Mouse (Mus musculus) stomach, embryonic 15.5 days (tissue): Measurements from ENCODE around the gene Hyal1. TPM values are rescaled to one million over a fixed set of nuclear protein-coding genes. Genes with fewer than 3 reads are reported as not detected.

Experiments used
- ATAC-seq: fragments of 200-750 bp; cut with Nextera tagmentation; 2 replicates; pipeline ENCODE4 v1.8.0; 2017; ENCODE audit warnings: low read depth, moderate number of reproducible peaks, moderate TSS enrichment; ENCODE audit not compliant: insufficient read depth, low FRiP score
- H3K27ac ChIP-seq: fragments of 300-500 bp; sonication (generic); 2 replicates; pipeline ENCODE4 v1.5.1; 2015; ENCODE audit warnings: mild to moderate bottlenecking, inconsistent platforms
- H3K27me3 ChIP-seq: fragments of 300-500 bp; sonication (generic); replicated peaks from 2 replicates; pipeline ENCODE4 v1.6.1; 2015; ENCODE audit warnings: inconsistent platforms
- H3K36me3 ChIP-seq: fragments of 300-500 bp; sonication (generic); 2 replicates; pipeline ENCODE4 v1.6.1; 2015; ENCODE audit warnings: inconsistent platforms
- H3K4me1 ChIP-seq: fragments of 300-500 bp; sonication (generic); 2 replicates; pipeline ENCODE4 v1.6.1; 2015; ENCODE audit warnings: inconsistent platforms
- H3K4me2 ChIP-seq: fragments of 300-500 bp; sonication (generic); 2 replicates; pipeline ENCODE4 v1.6.1; 2015; ENCODE audit warnings: mild to moderate bottlenecking, inconsistent platforms
- H3K4me3 ChIP-seq: fragments of 300-500 bp; sonication (generic); replicated peaks from 2 replicates; pipeline ENCODE4 v1.5.1; 2015; ENCODE audit warnings: inconsistent platforms
- H3K9ac ChIP-seq: fragments of 300-500 bp; sonication (generic); 2 replicates; pipeline ENCODE4 v1.6.1; 2015; ENCODE audit warnings: inconsistent platforms
- H3K9me3 ChIP-seq: fragments of 300-500 bp; sonication (generic); 2 replicates; pipeline ENCODE4 v1.6.1; 2016; ENCODE audit warnings: inconsistent platforms
- WGBS: fragments of 180-500 bp; shearing (Covaris S2); methylation state at CpG from one replicate; pipeline ENCODE4 v1.1.7; 2015; 5-methylcytosine and 5-hydroxymethylcytosine counted together
- polyA plus RNA-seq: library from polyadenylated mRNA; unstranded; fragments of >200 nt; fragmentation: Nextera tagmentation; extraction: Ambion mirVana; gene quantifications from 2 replicates; pipeline ENCODE4 v1.2.1, GENCODE M21; 2015

Hyal1 gene
- polyA plus RNA-seq, 1 experiment from 2014 or later: 10.8 TPM

DNA sequence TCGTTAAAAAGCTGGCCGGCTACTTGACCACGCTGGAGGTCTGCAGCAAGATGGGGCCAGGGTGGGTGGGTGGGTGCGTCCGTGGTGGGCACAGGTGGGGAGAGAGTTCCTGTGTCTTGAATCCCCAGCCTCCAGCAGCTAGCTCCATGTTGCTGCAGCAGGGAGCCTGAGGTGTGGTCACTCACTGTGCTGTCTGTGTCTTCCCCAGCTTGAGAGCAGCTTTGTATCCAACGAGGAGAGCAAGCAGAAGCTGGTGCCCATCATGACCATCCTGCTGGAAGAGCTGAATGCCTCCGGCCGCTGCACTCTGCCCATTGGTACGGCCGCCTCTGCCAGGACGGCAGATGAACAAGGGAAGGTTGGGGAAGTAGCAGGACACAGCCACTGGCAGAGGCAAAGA is 33.4 kb upstream of the Hyal1 start:
- Histone ChIP-seq H3K4me3 (no peak overlapping the region), H3K9ac (no peak overlapping the region), H3K4me2 (no peak overlapping the region), H3K27ac (no peak overlapping the region), H3K4me1 (peaks cover 31% of the 10 kb centered on the region), H3K36me3 (peaks cover 25% of the 10 kb centered on the region), H3K27me3 (no peaks in the 10 kb centered on the region), H3K9me3 (no peaks in the 10 kb centered on the region)
- ATAC-seq: no peak
- 87% methylated on average over 11 of the region's 11 CpGs for WGBS

DNA sequence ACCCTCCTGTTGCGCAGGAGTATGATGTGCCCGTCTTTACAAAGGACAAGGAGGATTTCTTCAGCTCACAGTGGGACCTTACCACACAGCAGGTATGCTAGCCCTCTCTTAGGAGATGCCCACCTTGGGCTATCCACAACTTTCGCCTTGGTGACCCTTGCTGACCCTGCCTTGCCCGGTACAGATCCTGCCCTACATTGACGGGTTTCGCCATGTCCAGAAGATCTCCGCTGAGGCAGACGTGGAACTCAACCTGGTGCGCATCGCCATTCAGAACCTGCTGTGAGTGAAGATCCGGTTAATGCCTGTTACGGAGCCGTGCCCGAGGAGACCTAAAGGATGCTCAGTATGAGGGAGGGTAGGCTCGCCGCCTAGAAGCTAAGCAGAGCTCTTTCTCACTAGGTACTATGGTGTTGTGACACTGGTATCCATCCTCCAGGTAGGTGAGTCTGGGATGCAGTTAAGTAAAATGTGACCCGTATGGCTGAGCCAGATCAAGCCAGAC is 32.5 kb upstream of the Hyal1 start:
- WGBS: 94% methylated on average over 17 of the region's 17 CpGs
- no peak overlapping the region for H3K4me2 ChIP-seq
- ATAC-seq: no peak
- H3K36me3 ChIP-seq: peaks cover 16% of the 10 kb centered on the region
- H3K27me3 ChIP-seq: no peaks in the 10 kb centered on the region
- H3K9ac ChIP-seq: no peak overlapping the region
- H3K4me3 ChIP-seq: no peak overlapping the region
- H3K9me3 ChIP-seq: no peaks in the 10 kb centered on the region
- H3K4me1 ChIP-seq: peaks cover 31% of the 10 kb centered on the region
- H3K27ac ChIP-seq: no peak overlapping the region

DNA sequence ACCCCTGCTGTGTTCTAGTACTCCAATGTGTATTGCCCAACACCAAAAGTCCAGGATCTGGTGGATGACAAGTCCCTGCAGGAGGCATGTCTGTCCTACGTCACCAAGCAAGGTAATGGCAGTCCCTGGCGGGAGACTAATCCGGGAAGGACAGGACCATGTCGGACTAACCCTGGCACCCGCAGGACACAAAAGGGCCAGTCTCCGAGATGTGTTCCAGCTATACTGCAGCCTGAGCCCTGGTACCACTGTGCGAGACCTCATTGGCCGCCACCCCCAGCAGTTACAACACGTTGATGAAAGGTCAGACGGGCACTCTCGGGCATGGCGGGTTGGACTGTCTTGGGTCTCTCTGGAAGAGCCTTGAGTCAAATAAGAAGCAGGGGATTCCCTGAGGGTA is 32.0 kb upstream of the Hyal1 start:
- no peak overlapping the region for H3K4me2 ChIP-seq
- no peak for ATAC-seq
- H3K4me1 ChIP-seq: peaks cover 31% of the 10 kb centered on the region
- WGBS: 95% methylated on average over 12 of the region's 12 CpGs
- H3K27ac ChIP-seq: no peak overlapping the region
- no peak overlapping the region for H3K4me3 ChIP-seq
- no peaks in the 10 kb centered on the region for H3K27me3 ChIP-seq
- peaks cover 12% of the 10 kb centered on the region for H3K36me3 ChIP-seq
- no peaks in the 10 kb centered on the region for H3K9me3 ChIP-seq
- H3K9ac ChIP-seq: no peak overlapping the region

DNA sequence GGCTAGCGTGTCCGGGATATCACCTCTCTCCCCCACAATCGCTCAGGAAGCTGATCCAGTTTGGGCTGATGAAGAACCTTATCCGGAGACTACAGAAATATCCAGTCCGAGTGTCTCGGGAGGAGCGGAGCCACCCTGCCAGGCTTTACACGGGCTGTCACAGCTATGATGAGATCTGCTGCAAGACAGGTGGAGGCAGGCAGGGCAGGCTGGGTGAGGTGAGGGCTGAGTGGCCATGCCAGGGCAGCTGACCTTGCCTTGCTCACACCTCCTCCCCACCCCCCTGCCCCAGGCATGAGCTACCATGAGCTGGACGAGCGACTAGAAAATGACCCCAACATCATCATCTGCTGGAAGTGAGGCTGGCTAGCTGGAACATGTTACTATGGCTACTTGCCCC is 31.5 kb upstream of the Hyal1 start:
- Histone ChIP-seq H3K27ac (no peak overlapping the region), H3K27me3 (no peaks in the 10 kb centered on the region), H3K4me3 (no peak overlapping the region), H3K36me3 (peaks cover 8% of the 10 kb centered on the region), H3K9me3 (no peaks in the 10 kb centered on the region), H3K4me2 (no peak overlapping the region), H3K9ac (no peak overlapping the region), H3K4me1 (peaks cover 35% of the 10 kb centered on the region)
- 78% methylated on average over 10 of the region's 10 CpGs for WGBS
- no peak for ATAC-seq

DNA sequence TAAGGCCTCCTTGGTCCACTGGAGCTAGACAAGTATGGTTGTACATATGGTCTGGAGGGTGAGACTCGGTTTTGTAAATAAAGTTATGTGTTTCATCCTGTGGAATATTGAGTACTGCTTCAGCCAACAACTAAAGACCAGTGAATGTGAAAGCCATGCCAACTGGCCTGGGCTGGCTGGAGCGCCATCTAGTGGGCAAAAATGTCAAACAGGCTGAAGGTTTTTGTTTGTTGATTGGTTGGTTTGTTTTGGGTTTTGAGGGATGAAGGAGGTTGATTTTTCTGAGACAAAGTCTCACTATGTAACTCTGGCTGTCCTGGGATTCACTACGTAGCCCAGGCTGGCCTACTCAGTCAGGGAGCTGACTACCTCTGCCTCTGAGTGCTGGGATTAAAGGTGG is 31.1 kb upstream of the Hyal1 start:
- Histone ChIP-seq H3K27me3 (no peaks in the 10 kb centered on the region), H3K9me3 (no peaks in the 10 kb centered on the region), H3K4me3 (no peak overlapping the region), H3K4me1 (peaks cover 38% of the 10 kb centered on the region), H3K9ac (no peak overlapping the region), H3K36me3 (peaks cover 7% of the 10 kb centered on the region), H3K27ac (no peak overlapping the region), H3K4me2 (no peak overlapping the region)
- WGBS: 11% methylated on average over 3 of the region's 3 CpGs
- no peak for ATAC-seq

DNA sequence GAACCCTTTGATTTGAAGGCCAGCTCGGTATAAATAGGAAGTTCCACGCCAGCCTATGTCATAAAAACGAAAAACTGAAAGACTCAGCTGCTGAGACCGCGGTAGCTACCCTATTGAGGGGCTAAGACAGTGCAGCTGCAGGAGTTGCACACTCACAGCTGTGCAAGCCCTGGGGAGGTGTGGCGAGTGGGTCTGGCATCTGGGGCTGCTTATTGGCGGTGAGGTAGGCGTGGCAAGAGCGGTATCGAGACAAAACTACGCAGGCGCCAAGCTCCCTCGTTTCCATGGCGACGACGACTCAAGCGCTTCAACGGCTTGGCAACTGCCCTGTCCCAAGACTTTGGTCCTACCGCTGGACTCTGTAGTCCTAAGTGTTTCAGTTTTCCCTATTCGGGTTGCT is 29.7 kb upstream of the Hyal1 start, which contains the start of gene Zmynd10:
Gene Zmynd10, plus strand, starts transcription at position 273 of the 400 bp plus-strand sequence.
- Histone ChIP-seq H3K9me3 (no peaks in the 10 kb centered on the region), H3K27me3 (no peaks in the 10 kb centered on the region), H3K4me3 (no peak within 1 kb of the TSS; the same call in 1 of the 2 replicates), H3K9ac (no peak within 1 kb of the TSS), H3K4me2 (peak within 1 kb of the TSS; percentile 52), H3K36me3 (peaks cover 7% of the 10 kb centered on the region), H3K4me1 (peaks cover 41% of the 10 kb centered on the region), H3K27ac (no peak within 1 kb of the TSS)
- 2% methylated on average over 20 of the region's 20 CpGs for WGBS
- ATAC-seq: peak; percentile 57

DNA sequence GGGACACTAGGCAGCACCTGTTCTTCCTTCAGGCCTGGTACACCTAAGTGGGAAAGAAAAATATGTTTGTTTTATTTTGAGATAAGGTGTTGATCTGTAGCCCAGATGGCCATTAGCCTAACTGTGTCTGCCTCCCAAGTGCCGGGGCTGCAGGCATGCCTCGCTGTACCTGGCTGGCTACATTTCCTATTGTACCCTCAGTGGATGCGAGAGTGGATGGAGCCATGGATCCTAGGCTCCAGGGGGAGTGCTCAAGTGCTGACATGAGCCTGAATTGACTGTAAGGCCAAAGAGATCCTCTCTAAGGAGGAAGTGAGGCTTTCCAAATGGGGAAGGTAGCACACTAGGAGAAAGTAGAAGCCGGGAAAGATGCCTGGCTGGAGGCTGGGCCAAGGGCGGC is 28.8 kb upstream of the Hyal1 start:
- Histone ChIP-seq H3K4me2 (no peak overlapping the region), H3K4me3 (no peak overlapping the region), H3K4me1 (peaks cover 47% of the 10 kb centered on the region), H3K36me3 (peaks cover 7% of the 10 kb centered on the region), H3K9me3 (no peaks in the 10 kb centered on the region), H3K27me3 (no peaks in the 10 kb centered on the region), H3K9ac (no peak overlapping the region), H3K27ac (no peak overlapping the region)
- ATAC-seq: no peak
- 72% methylated on average over 5 of the region's 5 CpGs for WGBS

DNA sequence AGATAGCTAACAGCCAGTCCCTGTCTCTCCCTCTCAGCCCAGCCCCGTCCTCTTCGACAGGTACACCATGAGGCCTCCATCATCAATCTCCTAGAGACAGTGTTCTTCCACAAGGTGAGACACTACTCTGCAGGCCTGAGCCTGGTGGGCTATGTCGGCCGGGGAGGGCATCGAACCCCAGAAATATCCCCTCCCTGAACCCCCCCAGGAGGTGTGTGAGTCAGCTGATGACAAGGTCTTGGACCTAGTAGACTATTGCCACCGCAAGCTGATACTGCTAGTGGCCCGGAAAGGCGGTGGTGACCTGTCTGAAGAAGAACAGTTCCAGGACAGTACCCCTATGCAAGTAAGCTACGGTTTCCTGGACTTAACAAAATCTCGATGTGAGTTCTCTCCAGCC is 27.9 kb upstream of the Hyal1 start:
- no peak overlapping the region for H3K9ac ChIP-seq
- H3K27ac ChIP-seq: no peak overlapping the region
- 87% methylated on average over 10 of the region's 10 CpGs for WGBS
- H3K4me3 ChIP-seq: no peak overlapping the region
- ATAC-seq: no peak
- no peaks in the 10 kb centered on the region for H3K9me3 ChIP-seq
- H3K36me3 ChIP-seq: peaks cover 5% of the 10 kb centered on the region; the same call in 1 of the 2 replicates
- H3K4me2 ChIP-seq: no peak overlapping the region
- H3K27me3 ChIP-seq: no peaks in the 10 kb centered on the region
- H3K4me1 ChIP-seq: peaks cover 51% of the 10 kb centered on the region

DNA sequence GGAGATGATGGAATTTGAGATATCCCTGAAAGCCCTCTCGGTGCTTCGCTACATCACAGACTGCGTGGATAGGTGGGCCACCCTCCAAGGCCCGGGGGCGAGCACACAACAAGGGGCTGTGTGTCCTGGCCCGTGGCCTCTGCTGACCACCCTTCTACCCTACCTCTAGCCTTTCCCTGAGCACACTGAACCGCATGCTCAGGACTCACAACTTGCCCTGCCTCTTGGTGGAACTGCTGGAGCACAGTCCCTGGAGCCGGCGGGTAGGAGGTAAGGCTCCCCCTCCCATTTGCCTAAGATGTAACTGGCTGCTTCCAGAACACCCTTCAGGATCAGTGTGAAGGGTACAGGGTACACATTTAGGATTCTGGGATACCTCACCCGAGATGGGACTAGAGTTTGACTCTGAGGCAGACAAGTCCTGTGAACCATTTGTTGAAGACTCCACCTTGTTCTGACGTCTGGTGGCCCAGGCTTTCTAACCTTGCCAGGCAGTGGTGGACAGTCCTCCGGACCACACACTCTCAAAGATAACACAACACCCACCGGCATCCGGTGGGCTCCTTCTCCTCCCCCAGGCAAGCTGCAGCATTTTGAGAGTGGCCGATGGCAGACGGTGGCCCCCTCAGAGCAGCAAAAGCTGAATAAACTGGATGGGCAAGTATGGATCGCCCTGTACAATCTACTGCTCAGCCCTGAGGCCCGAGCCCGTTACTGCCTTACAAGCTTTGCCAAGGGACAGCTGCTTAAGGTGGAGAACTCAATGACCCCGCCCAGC is 27.2 kb upstream of the Hyal1 start:
- no peak overlapping the region for H3K4me3 ChIP-seq
- H3K27me3 ChIP-seq: no peaks in the 10 kb centered on the region
- H3K9ac ChIP-seq: no peak overlapping the region
- no peak for ATAC-seq
- 80% methylated on average over 20 of the region's 20 CpGs for WGBS
- H3K27ac ChIP-seq: no peak overlapping the region
- H3K4me2 ChIP-seq: no peak overlapping the region
- H3K4me1 ChIP-seq: peaks cover 53% of the 10 kb centered on the region
- no peaks in the 10 kb centered on the region for H3K9me3 ChIP-seq
- H3K36me3 ChIP-seq: no peaks in the 10 kb centered on the region; the same call in 1 of the 2 replicates

DNA sequence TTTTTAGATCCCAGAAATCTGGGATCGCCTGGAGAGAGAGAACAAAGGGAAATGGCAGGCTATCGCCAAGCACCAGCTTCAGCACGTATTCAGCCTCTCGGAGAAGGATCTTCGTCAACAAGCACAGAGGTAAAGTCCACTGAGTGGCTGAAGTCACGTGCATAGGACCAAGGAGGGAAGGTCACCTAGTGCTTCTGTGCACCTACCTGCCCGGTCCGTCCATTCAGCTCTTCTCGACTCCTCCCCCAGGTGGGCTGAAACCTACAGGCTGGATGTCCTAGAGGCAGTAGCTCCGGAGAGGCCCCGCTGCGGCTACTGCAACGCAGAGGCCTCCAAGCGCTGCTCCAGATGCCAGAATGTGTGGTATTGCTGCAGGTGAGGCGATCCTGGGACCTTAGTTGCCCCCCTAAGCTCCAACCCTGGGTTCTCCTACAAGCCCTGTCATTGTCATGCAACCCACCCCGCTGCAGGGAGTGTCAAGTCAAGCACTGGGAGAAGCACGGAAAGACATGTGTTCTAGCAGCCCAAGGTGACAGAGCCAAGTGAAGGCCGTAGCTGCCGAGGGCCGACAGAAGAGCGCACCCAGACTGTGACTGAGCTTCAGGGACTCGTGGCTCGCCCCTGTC is 26.1 kb upstream of the Hyal1 start:
- WGBS: 38% methylated on average over 23 of the region's 23 CpGs
- Histone ChIP-seq H3K9ac (peak overlapping the region; percentile 57; the same call in 1 of the 2 replicates), H3K27ac (peak overlapping the region; percentile 82; the same call in 1 of the 2 replicates), H3K27me3 (no peaks in the 10 kb centered on the region), H3K4me2 (peak overlapping the region; percentile 95), H3K36me3 (no peaks in the 10 kb centered on the region), H3K4me3 (peak overlapping the region; percentile 55), H3K4me1 (peaks cover 55% of the 10 kb centered on the region), H3K9me3 (no peaks in the 10 kb centered on the region)
- no peak for ATAC-seq

DNA sequence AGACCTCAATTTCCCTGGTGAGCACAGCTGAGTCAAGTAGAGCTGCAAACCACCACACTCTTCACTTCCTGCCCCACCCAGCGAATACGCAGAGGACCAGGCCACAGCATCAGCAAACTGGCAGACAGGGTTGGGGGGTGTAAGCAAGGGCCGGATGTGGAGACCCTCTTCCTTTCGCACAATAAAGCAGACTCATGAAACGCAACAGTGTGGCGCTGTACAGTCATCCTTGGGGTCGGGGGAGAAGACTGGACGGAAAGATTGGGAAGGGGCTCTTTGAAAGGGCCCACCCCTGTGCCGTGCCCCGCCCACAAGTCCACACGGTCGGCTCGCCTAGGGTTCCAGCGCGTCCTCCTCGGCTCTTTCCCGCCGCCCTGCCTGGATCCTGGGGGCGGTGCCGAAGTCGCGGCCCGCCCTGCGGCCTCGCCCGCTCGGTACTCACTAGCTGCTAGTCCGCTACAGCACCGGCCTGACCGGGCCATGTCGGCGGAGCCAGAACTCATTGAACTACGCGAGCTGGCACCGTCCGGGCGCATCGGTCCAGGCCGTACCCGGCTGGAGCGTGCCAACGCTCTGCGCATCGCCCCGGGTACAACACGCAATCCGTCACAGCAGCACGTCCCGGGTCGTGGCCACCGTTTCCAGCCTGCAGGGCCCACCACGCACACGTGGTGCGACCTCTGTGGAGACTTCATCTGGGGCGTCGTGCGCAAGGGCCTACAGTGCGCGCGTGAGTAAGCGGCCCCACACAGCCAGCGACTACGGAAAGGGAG is 25.4 kb upstream of the Hyal1 start, which contains the start of gene Rassf1:
Gene Rassf1, plus strand, starts transcription at position 439 of the 773 bp plus-strand sequence.
- under 1% methylated on average over 63 of the region's 63 CpGs for WGBS
- peaks cover 61% of the 10 kb centered on the region for H3K4me1 ChIP-seq
- peak; percentile 43 for ATAC-seq

More for the DNA sequence above, 25.4 kb upstream of the Hyal1 start, which contains the start of gene Rassf1:
- no peaks in the 10 kb centered on the region for H3K36me3 ChIP-seq
- H3K9me3 ChIP-seq: no peaks in the 10 kb centered on the region
- H3K27me3 ChIP-seq: no peaks in the 10 kb centered on the region
- peak within 1 kb of the TSS; percentile 55 for H3K4me3 ChIP-seq
- H3K4me2 ChIP-seq: peak within 1 kb of the TSS; percentile 95
- H3K27ac ChIP-seq: peak within 1 kb of the TSS; percentile 82
- H3K9ac ChIP-seq: peak within 1 kb of the TSS; percentile 57
